Mouse (Mus musculus) MEL (cell line): ENCODE results near the gene March6. TPM values are rescaled to one million over a fixed set of nuclear protein-coding genes. Genes with fewer than 3 reads are reported as not detected.

Experiments used
- DNase-seq: peaks from one replicate; pipeline ENCODE4 v3.0.0; 2011; ENCODE audit warnings: low read depth, low spot score
- H3K27ac ChIP-seq: 2 replicates; pipeline ENCODE4 v1.5.1; 2012; ENCODE audit warnings: low read depth, mild to moderate bottlenecking, control low read depth, low read length, moderate library complexity; ENCODE audit not compliant: control insufficient read depth
- H3K27me3 ChIP-seq, 2 experiments: fragments of 150-350 bp in 1 of 2; sonication (generic) in 1 of 2; 2 replicates each; pipeline ENCODE4 v1.6.1; 2012; ENCODE audit warnings: low read length in 2 of 2, mild to moderate bottlenecking in 2 of 2, improper control_type of control experiment in 1 of 2, moderate library complexity in 1 of 2; ENCODE audit not compliant: insufficient read depth in 2 of 2, control insufficient read depth in 1 of 2
- H3K36me3 ChIP-seq, 2 experiments: 2 replicates each; pipeline ENCODE4 v1.6.1; 2012 to 2014; ENCODE audit warnings: low read length in 2 of 2, improper control_type of control experiment in 1 of 2, inconsistent platforms in 1 of 2, mild to moderate bottlenecking in 1 of 2; ENCODE audit not compliant: insufficient read depth in 2 of 2, control insufficient read depth in 1 of 2
- H3K4me1 ChIP-seq, 2 experiments: fragments of 150-350 bp in 1 of 2; sonication (generic) in 1 of 2; 2 replicates each; pipeline ENCODE4 v1.6.1; 2012; ENCODE audit warnings: low read length in 2 of 2, improper control_type of control experiment in 1 of 2, mild to moderate bottlenecking in 1 of 2; ENCODE audit not compliant: insufficient read depth in 2 of 2, control insufficient read depth in 1 of 2
- H3K4me3 ChIP-seq, 2 experiments: fragments of 150-350 bp in 1 of 2; sonication (generic) in 1 of 2; 2 replicates each; pipeline ENCODE4 v1.5.1; 2012; ENCODE audit warnings: low read depth in 2 of 2, low read length in 2 of 2, mild to moderate bottlenecking in 2 of 2, moderate library complexity in 2 of 2, control low read depth in 1 of 2, improper control_type of control experiment in 1 of 2; ENCODE audit not compliant: control insufficient read depth in 1 of 2, insufficient read depth in 1 of 2
- H3K79me2 ChIP-seq: 2 replicates; pipeline ENCODE4 v1.6.1; 2012; ENCODE audit warnings: mild to moderate bottlenecking, low read length, moderate library complexity; ENCODE audit not compliant: control insufficient read depth, poor library complexity, insufficient read depth
- H3K9ac ChIP-seq: 2 replicates; pipeline ENCODE4 v1.6.1; 2012; ENCODE audit warnings: low read depth, mild to moderate bottlenecking, control low read depth, low read length, moderate library complexity; ENCODE audit not compliant: control insufficient read depth, poor library complexity, severe bottlenecking
- H3K9me3 ChIP-seq: fragments of 150-350 bp; sonication (generic); replicated peaks from 2 replicates; pipeline ENCODE4 v1.6.1; 2012; ENCODE audit warnings: mild to moderate bottlenecking, low read length, improper control_type of control experiment, moderate library complexity; ENCODE audit not compliant: insufficient read depth
- BHLHE40 ChIP-seq: IDR thresholded peaks from 2 replicates; pipeline ENCODE4 v1.6.1; 2012; ENCODE audit warnings: low read depth, mild to moderate bottlenecking, inconsistent platforms, low read length, improper control_type of control experiment, borderline replicate concordance
- CHD1 ChIP-seq: IDR thresholded peaks from 2 replicates; pipeline ENCODE4 v1.6.1; 2012; ENCODE audit warnings: low read depth, mild to moderate bottlenecking, inconsistent platforms, low read length, improper control_type of control experiment
- CTCF ChIP-seq, 3 experiments: IDR thresholded peaks in 2 of 3; conservative IDR thresholded peaks in 1 of 3; 2 replicates each; pipeline ENCODE4 v1.5.1; 2011 to 2012; ENCODE audit warnings: low read length in 3 of 3, low read depth in 2 of 3, mild to moderate bottlenecking in 2 of 3, improper control_type of control experiment in 1 of 3, inconsistent platforms in 1 of 3, mixed read lengths in 1 of 3, moderate library complexity in 1 of 3; ENCODE audit not compliant: control insufficient read depth in 1 of 3, insufficient read depth in 1 of 3, poor library complexity in 1 of 3, severe bottlenecking in 1 of 3
- E2F4 ChIP-seq: IDR thresholded peaks from 2 replicates; pipeline ENCODE4 v1.6.1; 2011; ENCODE audit warnings: low read depth, low read length, improper control_type of control experiment, borderline replicate concordance
- EP300 ChIP-seq, 2 experiments: IDR thresholded peaks; 2 replicates each; pipeline ENCODE4 v1.6.1; 2011; ENCODE audit warnings: improper control_type of control experiment in 2 of 2, low read length in 2 of 2, low read depth in 1 of 2, mild to moderate bottlenecking in 1 of 2
- GATA1 ChIP-seq: IDR thresholded peaks from 2 replicates; pipeline ENCODE4 v1.6.1; 2011; ENCODE audit warnings: low read depth, low read length, improper control_type of control experiment
- MAFK ChIP-seq: IDR thresholded peaks from 2 replicates; pipeline ENCODE4 v1.6.1; 2011; ENCODE audit warnings: low read depth, mild to moderate bottlenecking, low read length, improper control_type of control experiment, borderline replicate concordance
- MAX ChIP-seq: IDR thresholded peaks from 2 replicates; pipeline ENCODE4 v1.6.1; 2011; ENCODE audit warnings: low read length, improper control_type of control experiment
- SIN3A ChIP-seq: IDR thresholded peaks from 2 replicates; pipeline ENCODE4 v1.6.1; 2012; ENCODE audit warnings: low read length, improper control_type of control experiment, inconsistent platforms
- TCF12 ChIP-seq: IDR thresholded peaks from 2 replicates; pipeline ENCODE4 v1.6.1; 2014; ENCODE audit warnings: low read depth, mild to moderate bottlenecking, inconsistent platforms, low read length, improper control_type of control experiment, moderate library complexity
- USF1 ChIP-seq: IDR thresholded peaks from 2 replicates; pipeline ENCODE4 v1.6.1; 2014; ENCODE audit warnings: low read depth, mild to moderate bottlenecking, inconsistent platforms, low read length, improper control_type of control experiment, moderate library complexity
- ZC3H11A ChIP-seq: IDR thresholded peaks from 2 replicates; pipeline ENCODE4 v1.6.1; 2012; ENCODE audit warnings: low read depth, mild to moderate bottlenecking, inconsistent platforms, low read length, improper control_type of control experiment
- ZKSCAN1 ChIP-seq: IDR thresholded peaks from 2 replicates; pipeline ENCODE4 v1.6.1; 2012; ENCODE audit warnings: low read depth, mild to moderate bottlenecking, inconsistent platforms, low read length, improper control_type of control experiment, moderate library complexity
- ZNF384 ChIP-seq: IDR thresholded peaks from 2 replicates; pipeline ENCODE4 v1.6.1; 2012; ENCODE audit warnings: low read depth, mild to moderate bottlenecking, inconsistent platforms, low read length, improper control_type of control experiment
- polyA plus RNA-seq, 2 experiments: library from polyadenylated mRNA; stranded (reverse) in 1 of 2; unstranded in 1 of 2; fragments of >175 nt in 1 of 2; fragments of >200 nt in 1 of 2; gene quantifications; 2 replicates each; pipeline versions ENCODE4 v1.2.1 to v1.2.4; 2012; ENCODE audit warnings: low replicate concordance in 2 of 2, low read depth in 1 of 2; ENCODE audit not compliant: insufficient read length in 2 of 2, insufficient read depth in 1 of 2, missing spikeins in 1 of 2
- total RNA-seq: library from RNA; depleted of rRNA; stranded (reverse); fragments of 300-350 nt; gene quantifications from 2 replicates; pipeline ENCODE4 v1.2.3, GENCODE M21; 2012

Gene March6
- total and polyA plus RNA-seq, 3 experiments, result 37.9 to 114 (median 62.5) TPM

- TF ChIP-seq ZNF384 (peak; percentile 100), ZKSCAN1 (peak; percentile 84; the same call in 1 of the 2 replicates)
- TF ChIP-seq, all 39 proteins: peak for 16
These were observed 27.4 kb downstream of the March6 start (continued) for GRCm38 (mm10) chr15:31503447-31503846.

DNA sequence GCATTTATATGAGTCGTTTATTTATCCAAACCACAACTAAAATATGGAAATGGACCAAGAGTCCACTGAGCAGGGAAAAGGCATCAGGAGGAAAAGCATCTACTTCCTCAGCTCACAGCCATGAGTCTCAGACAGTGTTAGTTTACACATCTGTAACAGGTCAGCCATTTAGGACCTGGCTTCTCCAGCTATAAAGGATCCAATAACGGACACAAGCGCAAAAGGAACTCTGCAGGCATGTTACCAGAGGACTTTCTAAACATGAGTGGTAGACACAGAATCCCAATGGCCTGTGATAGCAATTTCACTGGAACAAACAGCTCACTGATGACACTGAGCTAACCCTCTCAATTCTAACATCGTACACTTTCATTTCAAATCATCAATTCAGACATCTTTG, 27.9 kb downstream of the March6 start:
- peaks cover 27 to 30% of the 10 kb centered on the region in 2 experiments for H3K4me1 ChIP-seq
- peak overlapping the region; percentile 47 for H3K27ac ChIP-seq
- no peak for DNase-seq
- H3K9me3 ChIP-seq, result no peaks in the 10 kb centered on the region
- 0 out of 2 replicates have a peak, but pooled peaks have one; percentile 25 for TF ChIP-seq CHD1
- no peak for TF ChIP-seq BHLHE40
- H3K9ac ChIP-seq, result no peak overlapping the region
- H3K4me3 ChIP-seq, result no peak overlapping the region
- no peaks in the 10 kb centered on the region for H3K27me3 ChIP-seq
- peaks cover 38 to 49% of the 10 kb centered on the region in 2 experiments for H3K36me3 ChIP-seq
- peaks cover 9% of the 10 kb centered on the region for H3K79me2 ChIP-seq

GRCm38 (mm10) chr15:31502313-31502712, 28.5 kb downstream of the March6 start:
- peaks cover 38 to 54% of the 10 kb centered on the region in 2 experiments for H3K36me3 ChIP-seq

DNA sequence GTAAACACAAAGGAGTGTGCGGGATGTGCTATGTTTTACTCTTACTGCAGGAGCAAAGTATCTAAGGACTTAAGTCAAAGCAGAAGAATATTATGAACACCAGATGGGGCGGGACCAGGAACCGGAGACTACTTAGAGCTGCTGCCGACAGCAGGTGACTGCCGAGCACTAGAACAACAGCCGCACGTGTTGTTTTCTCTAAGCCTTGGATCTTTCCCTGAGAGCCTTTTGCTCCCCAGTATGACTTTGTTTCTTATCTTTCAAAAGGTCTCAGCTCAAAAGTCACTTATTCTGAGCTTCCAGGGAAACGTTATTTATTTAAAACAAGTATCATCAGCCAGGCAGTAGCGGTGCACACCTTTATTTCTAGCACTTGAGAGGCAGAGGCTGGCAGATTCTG, 36.0 kb downstream of the March6 start:
- H3K9ac ChIP-seq, result no peak overlapping the region
- H3K27me3 ChIP-seq, result no peaks in the 10 kb centered on the region
- H3K4me3 ChIP-seq, result no peak overlapping the region
- no peak for DNase-seq
- TF ChIP-seq USF1 (no peak), MAFK (no peak), TCF12 (no peak), MAX (no peak), E2F4 (no peak), EP300 (IDR thresholded peaks at IDR 0.05; ENCODE audit: low read depth in 1 of 2, low read length in 2 of 2) (no peak), ZC3H11A (no peak), CTCF (IDR thresholded peaks at IDR 0.05 in 2 of 3, conservative IDR thresholded peaks at IDR 0.05 in 1 of 3; ENCODE audit: control insufficient read depth in 1 of 3, insufficient read depth in 1 of 3, low read depth in 2 of 3, low read length in 3 of 3, poor library complexity in 1 of 3, severe bottlenecking in 1 of 3) (no peak), BHLHE40 (no peak)
- TF ChIP-seq, all 39 proteins: peak for 0
- no peaks in the 10 kb centered on the region for H3K4me1 ChIP-seq
- H3K9me3 ChIP-seq, result no peaks in the 10 kb centered on the region
- H3K36me3 ChIP-seq, result peaks cover 0 to 61% of the 10 kb centered on the region in 2 experiments; a peak in 2 of 4 replicates
- H3K27ac ChIP-seq, result no peak overlapping the region
- no peaks in the 10 kb centered on the region for H3K79me2 ChIP-seq

More at GRCm38 (mm10) chr15:31502313-31502712, 28.5 kb downstream of the March6 start:
- Histone ChIP-seq H3K4me3 (no peak overlapping the region), H3K4me1 (peaks cover 27 to 30% of the 10 kb centered on the region in 2 experiments), H3K27ac (peak overlapping the region; percentile 17), H3K9me3 (no peaks in the 10 kb centered on the region), H3K79me2 (peaks cover 7% of the 10 kb centered on the region), H3K27me3 (no peaks in the 10 kb centered on the region), H3K9ac (no peak overlapping the region)
- TF ChIP-seq ZNF384 (0 out of 2 replicates have a peak, but pooled peaks have one; percentile 12), SIN3A (no peak; the same call in 1 of the 2 replicates), GATA1 (peak; percentile 36; the same call in 1 of the 2 replicates), EP300 (IDR thresholded peaks at IDR 0.05; ENCODE audit: low read depth in 1 of 2, low read length in 2 of 2) (peak in 1 of 2 experiments; percentile 56; a peak in 1 of 4 replicates), MAFK (no peak)
- DNase-seq, result peak; percentile 55
